Mouse (Mus musculus): ENCODE results near the gene Tjp3. TPM values are rescaled to one million over a fixed set of nuclear protein-coding genes. Genes with fewer than 3 reads are reported as not detected.

Gene Tjp3
- total RNA-seq, 2 experiments from 2014 or later, result 0.14 to 0.34 TPM

DNA sequence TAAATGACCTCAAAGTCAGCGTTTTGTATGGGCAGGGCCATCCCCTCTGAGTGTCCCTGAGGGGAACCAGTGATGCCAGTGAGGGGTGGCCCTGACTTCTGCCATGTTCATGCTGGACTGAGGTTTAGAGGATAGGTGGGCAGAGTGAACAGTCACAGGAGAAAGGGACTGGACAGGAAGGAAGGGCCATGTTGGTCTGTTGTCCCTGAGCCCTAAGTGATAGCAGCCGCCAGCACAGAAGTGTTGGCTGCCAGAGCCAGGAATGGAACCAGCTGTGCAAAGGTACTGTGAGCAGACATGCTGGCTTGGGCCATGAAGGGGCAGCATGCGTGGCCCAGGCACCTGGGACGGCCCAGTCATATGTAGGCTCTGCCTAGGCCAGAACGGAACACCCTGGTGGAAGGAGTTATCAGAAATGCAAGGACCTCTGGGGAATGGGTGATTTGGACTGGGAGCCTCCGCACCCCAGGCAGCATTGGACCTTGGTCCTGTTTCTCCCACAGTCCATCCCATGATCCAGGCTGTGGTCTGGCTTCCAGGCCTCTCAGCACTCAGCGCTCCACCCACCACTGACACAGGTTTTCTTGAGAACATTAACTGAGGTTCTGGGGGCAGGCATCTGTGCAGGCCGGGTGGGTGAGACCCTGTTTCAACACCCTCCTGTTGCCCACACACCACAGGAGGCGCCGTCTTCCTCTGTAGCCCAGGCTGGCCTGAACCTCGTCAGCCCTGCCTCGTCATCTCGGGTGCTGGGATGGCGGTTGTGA lies 8.4 kb upstream of the Tjp3 start:
- intact Hi-C loops (cut with DNase I), result no loop called here
- DNase-seq, result no peak

DNA sequence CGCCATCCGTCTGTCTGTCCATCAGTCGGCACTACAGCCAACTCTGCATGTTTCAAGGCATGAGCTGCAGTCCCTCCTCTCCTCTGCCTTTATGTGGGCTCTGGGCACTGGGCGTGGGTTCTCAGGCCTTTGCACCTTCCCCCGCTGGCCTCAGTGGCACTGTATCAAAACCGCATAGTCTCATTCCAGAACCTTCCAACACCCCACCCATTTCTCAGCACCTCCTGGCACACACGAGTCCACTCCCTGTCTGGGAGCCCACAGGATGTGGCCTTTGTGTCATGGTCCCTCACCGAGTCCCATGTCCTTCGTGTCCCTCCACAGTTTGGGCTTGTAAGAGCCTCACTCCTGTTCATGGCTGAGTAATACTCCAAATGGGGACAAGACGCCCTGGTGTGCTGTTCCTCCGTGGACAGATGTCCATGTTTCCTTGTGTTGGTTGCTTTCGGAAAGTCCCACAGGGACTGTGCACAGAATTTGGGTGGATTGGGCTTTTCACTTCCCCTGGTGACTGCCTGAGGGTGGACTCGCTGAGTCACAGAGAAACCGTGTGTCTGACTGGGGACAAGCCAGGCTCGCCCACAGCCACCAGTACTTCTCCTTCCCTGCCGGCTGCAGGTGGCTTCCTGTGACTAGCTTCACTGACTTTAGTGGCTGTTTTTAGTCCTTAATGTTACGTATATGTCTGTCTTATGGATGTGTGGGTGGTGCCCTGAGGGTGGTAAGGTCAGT lies 7.2 kb upstream of the Tjp3 start:
- DNase-seq, result no peak
- intact Hi-C loops (cut with DNase I), result no loop called here

- DNase-seq, result peak; percentile 58 to 60
- intact Hi-C loops (cut with DNase I), result no loop called here
Observed at GRCm38 (mm10) chr10:81297845-81298244, 6.5 kb upstream of the Tjp3 start.

- intact Hi-C loops (cut with DNase I), result no loop called here
- no peak for DNase-seq
Observed at GRCm38 (mm10) chr10:81297246-81297645, 5.9 kb upstream of the Tjp3 start.

- intact Hi-C loops (cut with DNase I), result no loop called here
- no peak for DNase-seq
Observed at GRCm38 (mm10) chr10:81295185-81295584, 3.8 kb upstream of the Tjp3 start.

DNA sequence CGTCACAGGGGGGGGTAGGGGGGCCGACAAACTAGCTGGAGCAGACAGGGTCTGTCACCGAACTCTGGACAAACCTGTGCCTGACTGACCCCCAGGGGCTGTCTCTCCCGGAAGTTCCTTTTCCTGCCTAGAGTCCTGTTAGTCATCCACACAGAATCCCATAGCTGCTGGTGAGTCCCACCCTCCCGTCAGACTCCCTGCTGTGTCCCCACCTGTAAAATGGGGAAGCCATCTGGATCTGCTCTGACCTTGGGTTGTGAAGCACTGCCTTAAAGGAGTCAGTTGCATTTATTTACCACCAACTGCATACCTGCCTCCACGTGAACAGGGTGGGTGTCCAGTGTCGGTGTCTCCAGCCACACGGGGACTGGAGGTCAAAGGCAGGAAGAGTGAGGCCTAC lies 3.1 kb upstream of the Tjp3 start:
- DNase-seq, result no peak
- intact Hi-C loops (cut with DNase I), result no loop called here

GRCm38 (mm10) chr10:81293334-81294030 lies 2.1 kb upstream of the Tjp3 start:
- no peak for DNase-seq
- intact Hi-C loops (cut with DNase I), result no loop called here

- intact Hi-C loops (cut with DNase I), result no loop called here
- peak; percentile 99 for DNase-seq
Observed at GRCm38 (mm10) chr10:81292554-81293333, 1.4 kb upstream of the Tjp3 start, which contains the start of gene Pip5k1c. TSS of gene Pip5k1c (plus strand) at chr10:81292963.

- DNase-seq, result no peak
- intact Hi-C loops (cut with DNase I), result no loop called here
Observed at GRCm38 (mm10) chr10:81290698-81291460, 502 bp downstream of the Tjp3 start.

DNA sequence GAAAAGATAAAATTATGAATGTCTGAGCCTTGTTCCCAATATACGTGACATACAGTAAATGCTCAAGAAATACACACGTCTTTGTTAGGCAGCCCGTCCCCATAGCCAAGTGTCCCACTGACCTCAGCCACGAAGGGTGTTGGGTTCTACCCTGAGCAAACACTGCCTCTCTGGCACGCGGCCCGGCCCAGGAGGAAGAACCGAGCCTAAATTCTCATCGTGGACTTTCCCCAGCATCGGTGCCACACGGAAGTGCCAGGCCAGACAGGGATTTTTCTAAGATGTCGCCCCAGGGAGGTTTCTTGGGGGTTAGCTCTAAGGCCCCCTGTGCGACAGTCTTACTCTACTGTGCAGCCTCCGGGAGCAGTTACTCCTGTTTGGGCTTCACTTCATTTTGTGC lies 1.6 kb downstream of the Tjp3 start:
- intact Hi-C loops (cut with DNase I), result loop anchor here (1.0 to 2.0 kb wide), 3 partner anchors 15 to 161 kb away; partner anchors contain the start of gene Gipc3

GRCm38 (mm10) chr10:81289278-81289677 lies 2.1 kb downstream of the Tjp3 start:
- intact Hi-C loops (cut with DNase I), result loop anchor here (1.0 to 2.0 kb wide), 3 partner anchors 16 to 162 kb away; partner anchors contain the start of gene Gipc3
- DNase-seq, result peak; percentile 75 to 77

More for the DNA sequence above, 1.6 kb downstream of the Tjp3 start:
- no peak for DNase-seq

DNA sequence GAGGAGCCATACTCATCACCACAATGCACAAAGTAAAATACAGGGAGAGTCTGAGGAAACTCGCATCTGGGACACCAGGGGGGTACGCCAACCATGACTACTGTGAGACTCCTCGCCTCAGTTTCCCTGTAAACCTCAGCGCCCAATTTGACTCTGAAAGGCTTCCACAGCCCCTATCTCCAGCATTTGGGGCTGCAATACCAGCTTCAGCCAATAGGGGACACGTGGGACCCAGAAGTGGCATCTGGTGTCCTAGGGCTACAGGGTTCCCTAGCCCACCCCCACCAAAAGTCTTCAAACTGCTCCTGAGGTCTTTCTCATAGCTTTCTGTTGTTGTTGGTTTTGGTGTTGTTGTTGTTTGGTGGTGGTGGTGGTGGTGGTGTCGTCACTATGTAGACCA lies 2.8 kb downstream of the Tjp3 start:
- DNase-seq, result peak in 1 of 2 experiments; percentile 64
- intact Hi-C loops (cut with DNase I), result loop anchor here (2.0 kb wide), 2 partner anchors 54 to 162 kb away; partner anchors contain the start of gene Gipc3

DNA sequence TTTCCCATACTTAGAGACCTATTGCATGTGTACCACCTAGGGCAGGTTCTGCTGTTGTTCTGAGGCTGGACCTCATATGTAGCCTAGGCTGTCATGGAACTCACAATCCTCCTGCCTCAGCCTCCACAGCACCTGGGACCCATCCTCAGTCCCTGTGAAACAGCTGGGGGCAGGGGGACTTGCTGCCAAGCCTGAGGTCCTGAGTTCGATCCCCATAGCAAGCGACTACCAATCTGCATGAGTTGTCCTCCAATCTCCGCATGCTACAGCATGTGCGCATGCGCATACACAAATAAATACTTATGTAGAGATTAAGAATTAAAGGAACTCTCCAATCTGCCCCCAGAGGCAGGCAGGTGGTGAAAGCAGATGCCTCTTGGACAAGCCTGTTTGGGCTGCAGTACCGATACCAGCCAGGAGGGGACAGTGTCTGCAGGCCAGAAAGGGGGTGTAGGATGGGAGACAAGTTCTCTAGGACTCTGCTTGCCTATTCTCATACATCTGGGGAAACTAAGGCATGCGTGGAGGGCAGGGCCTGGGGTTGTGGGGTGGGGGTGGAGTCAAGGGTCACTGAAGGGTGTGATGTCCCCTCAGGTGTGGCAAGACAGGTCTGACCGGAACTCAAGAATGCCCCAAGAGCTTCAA lies 3.7 kb downstream of the Tjp3 start:
- intact Hi-C loops (cut with DNase I), result loop anchor here (2.0 kb wide), 3 partner anchors 43 to 163 kb away; partner anchors contain the start of gene Gipc3
- peak; percentile 52 to 78 for DNase-seq

GRCm38 (mm10) chr10:81286586-81286985 lies 4.8 kb downstream of the Tjp3 start:
- intact Hi-C loops (cut with DNase I), result loop anchor here (2.0 kb wide), 1 partner anchor 42 kb away; no protein-coding TSS in a partner anchor
- DNase-seq, result no peak

- intact Hi-C loops (cut with DNase I), result loop anchor here (2.0 kb wide), 1 partner anchor 41 kb away; no protein-coding TSS in a partner anchor
- peak; percentile 92 to 97 for DNase-seq
Observed at GRCm38 (mm10) chr10:81285694-81286450, 5.5 kb downstream of the Tjp3 start.

GRCm38 (mm10) chr10:81284719-81285118 lies 6.7 kb downstream of the Tjp3 start:
- intact Hi-C loops (cut with DNase I), result no loop called here
- no peak for DNase-seq

GRCm38 (mm10) chr10:81284189-81284588 lies 7.2 kb downstream of the Tjp3 start:
- intact Hi-C loops (cut with DNase I), result no loop called here
- DNase-seq, result no peak

DNA sequence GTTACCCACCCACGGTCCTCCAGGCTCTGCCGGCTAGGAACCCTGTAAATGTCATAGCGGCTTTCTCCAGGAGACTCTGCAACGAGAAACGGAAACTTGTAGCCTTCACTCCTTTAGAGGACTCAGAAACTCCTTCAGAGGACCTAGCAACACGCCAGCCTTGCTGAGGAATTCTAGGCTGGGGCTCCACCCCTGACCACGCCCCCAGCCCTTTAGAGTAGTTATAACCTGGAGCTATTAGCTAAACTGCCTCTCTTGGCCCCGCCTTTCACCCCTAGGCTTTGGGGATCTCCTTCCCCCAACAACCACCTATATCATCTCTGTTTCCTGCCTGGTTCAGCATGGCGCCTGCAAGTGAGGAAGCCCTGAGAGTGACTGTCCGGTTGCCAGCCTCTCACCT lies 11.9 kb downstream of the Tjp3 start:
- intact Hi-C loops (cut with DNase I), result no loop called here
- no peak for DNase-seq
